Mouse (Mus musculus): Measurements from ENCODE around the gene Trex1. TPM values are rescaled to one million over a fixed set of nuclear protein-coding genes. Genes with fewer than 3 reads are reported as not detected.

Gene Trex1
- 56.7 TPM for polyA plus RNA-seq (2017; shearing (Covaris generic))

GRCm38 (mm10) chr9:109059136-109059903 lies at the start of gene Trex1:
Trex1 (minus strand) TSS chr9:109059734.

GRCm38 (mm10) chr9:109095137-109095982 lies 35.8 kb upstream of the Trex1 start, which contains the start of gene Plxnb1:
Plxnb1 (plus strand) TSS chr9:109095389.

GRCm38 (mm10) chr9:109082124-109082800 lies 22.7 kb upstream of the Trex1 start, which contains the start of the genes Ccdc51 and Tma7:
Ccdc51 (plus strand) TSS chr9:109082493.
Tma7 (minus strand) TSS chr9:109082587.

GRCm38 (mm10) chr9:109073661-109074573 lies 14.4 kb upstream of the Trex1 start, which contains the start of gene Atrip:
Atrip (minus strand) TSS chr9:109074124.

GRCm38 (mm10) chr9:109038086-109038895 lies 21.2 kb downstream of the Trex1 start, which contains the start of gene Shisa5:
Shisa5 (plus strand) TSS chr9:109038565.

Other genes with a start within 250 kb of the Trex1 start
- gene Celsr3, start 233.4 kb downstream of the Trex1 start, polyA plus RNA-seq (2017; shearing (Covaris generic)) = 0.27 TPM
- 12.1 TPM for gene Slc26a6, start 206.5 kb downstream of the Trex1 start, polyA plus RNA-seq (2017; shearing (Covaris generic))
- gene Tmem89, start 145.1 kb downstream of the Trex1 start, polyA plus RNA-seq (2017; shearing (Covaris generic)) = not detected
- gene Uqcrc1, start 123.1 kb downstream of the Trex1 start, polyA plus RNA-seq (2017; shearing (Covaris generic)) = 278 TPM
- 0.58 TPM for gene Col7a1, start 106.1 kb downstream of the Trex1 start, polyA plus RNA-seq (2017; shearing (Covaris generic))
- not detected for gene Ucn2, start 73.7 kb downstream of the Trex1 start, polyA plus RNA-seq (2017; shearing (Covaris generic))
- gene Pfkfb4, start 68.0 kb downstream of the Trex1 start, polyA plus RNA-seq (2017; shearing (Covaris generic)) = 9.0 TPM
- 3,039 TPM for gene Shisa5, start 21.2 kb downstream of the Trex1 start, polyA plus RNA-seq (2017; shearing (Covaris generic))
- gene Atrip, start 14.4 kb upstream of the Trex1 start, polyA plus RNA-seq (2017; shearing (Covaris generic)) = 20.9 TPM
- gene Ccdc51, start 22.8 kb upstream of the Trex1 start, polyA plus RNA-seq (2017; shearing (Covaris generic)) = 7.0 TPM
- gene Tma7, start 22.9 kb upstream of the Trex1 start, polyA plus RNA-seq (2017; shearing (Covaris generic)) = 407 TPM
- 1.4 TPM for gene Plxnb1, start 35.7 kb upstream of the Trex1 start, polyA plus RNA-seq (2017; shearing (Covaris generic))
- gene Fbxw21, start 102.3 kb upstream of the Trex1 start, polyA plus RNA-seq (2017; shearing (Covaris generic)) = not detected
- not detected for gene Fbxw13, start 136.2 kb upstream of the Trex1 start, polyA plus RNA-seq (2017; shearing (Covaris generic))
- not detected for gene Fbxw20, start 175.0 kb upstream of the Trex1 start, polyA plus RNA-seq (2017; shearing (Covaris generic))
- gene Fbxw14, start 227.9 kb upstream of the Trex1 start, polyA plus RNA-seq (2017; shearing (Covaris generic)) = not detected